Mouse (Mus musculus) heart, embryonic 11.5 days (tissue): Measurements from ENCODE around the gene Fntb. TPM values are rescaled to one million over a fixed set of nuclear protein-coding genes. Genes with fewer than 3 reads are reported as not detected.

Experiments
- ATAC-seq: fragments of 200-750 bp; cut with Nextera tagmentation; replicated peaks from 2 replicates; pipeline ENCODE4 v1.8.0; 2017; ENCODE audit warnings: moderate library complexity; ENCODE audit not compliant: insufficient number of reproducible peaks, low FRiP score, low TSS enrichment
- H3K27ac ChIP-seq: fragments of 300-500 bp; sonication (generic); 2 replicates; pipeline ENCODE4 v1.5.1; 2014; ENCODE audit warnings: mild to moderate bottlenecking, low read depth, low read length
- H3K27me3 ChIP-seq: fragments of 300-500 bp; sonication (generic); 2 replicates; pipeline ENCODE4 v1.6.1; 2014; ENCODE audit warnings: mild to moderate bottlenecking, low read length, mixed read lengths; ENCODE audit not compliant: control insufficient read depth, insufficient read depth
- H3K36me3 ChIP-seq: fragments of 300-500 bp; sonication (generic); 2 replicates; pipeline ENCODE4 v1.6.1; 2014; ENCODE audit warnings: mild to moderate bottlenecking, low read length, moderate library complexity, mixed read lengths; ENCODE audit not compliant: control insufficient read depth, insufficient read depth
- H3K4me1 ChIP-seq: fragments of 300-500 bp; sonication (generic); 2 replicates; pipeline ENCODE4 v1.6.1; 2014; ENCODE audit warnings: low read length; ENCODE audit not compliant: control insufficient read depth, insufficient read depth
- H3K4me2 ChIP-seq: fragments of 300-500 bp; sonication (generic); 2 replicates; pipeline ENCODE4 v1.6.1; 2014; ENCODE audit warnings: mild to moderate bottlenecking, moderate library complexity
- H3K4me3 ChIP-seq: fragments of 300-500 bp; sonication (generic); 2 replicates; pipeline ENCODE4 v1.5.1; 2014; ENCODE audit warnings: low read depth, low read length
- H3K9ac ChIP-seq: fragments of 300-500 bp; sonication (generic); 2 replicates; pipeline ENCODE4 v1.6.1; 2014; ENCODE audit warnings: mild to moderate bottlenecking, low read depth, low read length, moderate library complexity
- H3K9me3 ChIP-seq: fragments of 300-500 bp; sonication (generic); replicated peaks from 2 replicates; pipeline ENCODE4 v1.6.1; 2016; ENCODE audit warnings: low read length; ENCODE audit not compliant: control insufficient read depth
- WGBS: fragments of 180-500 bp; shearing (Covaris S2); extraction: QIAGEN DNeasy Blood & Tissue Kit; methylation state at CpG from one replicate; pipeline ENCODE4 v1.1.7; 2014; ENCODE audit not compliant: insufficient replicate concordance; 5-methylcytosine and 5-hydroxymethylcytosine counted together
- polyA plus RNA-seq: library from polyadenylated mRNA; unstranded; fragments of >200 nt; fragmentation: Nextera tagmentation; extraction: Ambion mirVana; gene quantifications from 2 replicates; pipeline ENCODE4 v1.2.1, GENCODE M21; 2014

Gene Fntb
- polyA plus RNA-seq, 1 experiment from 2014 or later: 30.7 TPM

DNA sequence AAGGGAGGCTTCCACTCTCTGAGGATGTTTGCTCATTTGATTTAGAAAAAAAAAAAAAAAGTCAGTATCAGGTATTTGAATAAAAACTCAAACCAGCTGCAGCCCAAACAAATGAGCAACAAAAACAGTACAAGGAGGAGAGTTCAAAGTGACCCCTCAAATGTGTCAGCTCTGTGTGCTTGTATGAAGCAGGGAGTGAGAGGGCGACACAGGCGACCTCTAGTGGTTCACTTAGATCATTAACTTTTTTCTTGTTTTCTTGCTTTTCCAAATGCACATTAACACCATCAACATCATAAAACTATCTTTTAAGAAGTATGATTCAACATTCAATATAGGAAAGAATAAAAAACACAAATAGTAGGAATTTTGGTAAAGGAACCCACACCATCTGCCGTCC is 67.3 kb downstream of the Fntb start:
- WGBS: 5% methylated on average over 3 of the region's 3 CpGs
- no peaks in the 10 kb centered on the region for H3K9me3 ChIP-seq
- no peaks in the 10 kb centered on the region for H3K36me3 ChIP-seq
- H3K4me1 ChIP-seq: no peaks in the 10 kb centered on the region
- no peak for ATAC-seq
- no peak overlapping the region for H3K4me3 ChIP-seq
- H3K27ac ChIP-seq: no peak overlapping the region
- no peak overlapping the region for H3K4me2 ChIP-seq
- no peaks in the 10 kb centered on the region for H3K27me3 ChIP-seq
- H3K9ac ChIP-seq: no peak overlapping the region

DNA sequence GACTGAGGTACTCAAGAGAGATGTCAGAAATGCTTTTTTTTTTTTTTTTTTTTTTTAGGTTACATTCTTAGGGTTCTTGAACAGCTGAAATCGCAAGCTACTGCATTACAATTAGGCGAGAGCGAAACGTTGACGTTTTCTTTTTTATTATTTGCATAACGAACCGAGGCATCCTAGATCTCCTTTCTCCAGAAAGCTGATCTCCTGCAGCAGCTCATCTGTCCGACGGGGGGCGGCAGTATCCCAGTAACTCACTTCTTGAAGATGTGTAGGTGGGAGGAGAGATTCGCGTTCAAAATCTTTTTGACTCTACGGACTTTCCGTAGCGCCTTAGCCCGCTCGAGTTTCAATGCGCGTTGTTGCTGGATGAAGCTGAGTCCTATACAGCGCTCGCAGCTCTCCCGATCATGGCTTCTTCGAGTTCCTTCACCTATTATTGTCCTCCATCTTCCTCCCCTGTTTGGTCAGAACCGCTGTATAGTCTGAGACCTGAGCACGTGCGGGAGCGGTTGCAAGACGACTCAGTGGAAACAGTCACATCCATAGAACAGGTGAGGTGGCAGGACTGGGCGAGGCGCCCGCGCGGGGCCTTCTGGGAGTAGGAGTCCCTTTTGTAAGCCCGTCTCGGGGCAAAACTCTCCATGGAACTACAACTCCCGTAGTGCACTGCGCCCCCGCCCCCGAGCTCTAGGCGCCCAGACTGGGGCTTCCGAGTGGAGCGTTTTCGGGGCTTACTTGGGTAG is 71.9 kb downstream of the Fntb start:
- Histone ChIP-seq H3K36me3 (no peaks in the 10 kb centered on the region), H3K4me1 (peaks cover 7% of the 10 kb centered on the region; the same call in 1 of the 2 replicates), H3K4me3 (peak overlapping the region; percentile 60), H3K27ac (no peak overlapping the region), H3K9ac (peak overlapping the region; percentile 82), H3K27me3 (no peaks in the 10 kb centered on the region), H3K9me3 (no peaks in the 10 kb centered on the region), H3K4me2 (peak overlapping the region; percentile 68)
- under 1% methylated on average over 43 of the region's 43 CpGs for WGBS
- peak; percentile 98 for ATAC-seq

DNA sequence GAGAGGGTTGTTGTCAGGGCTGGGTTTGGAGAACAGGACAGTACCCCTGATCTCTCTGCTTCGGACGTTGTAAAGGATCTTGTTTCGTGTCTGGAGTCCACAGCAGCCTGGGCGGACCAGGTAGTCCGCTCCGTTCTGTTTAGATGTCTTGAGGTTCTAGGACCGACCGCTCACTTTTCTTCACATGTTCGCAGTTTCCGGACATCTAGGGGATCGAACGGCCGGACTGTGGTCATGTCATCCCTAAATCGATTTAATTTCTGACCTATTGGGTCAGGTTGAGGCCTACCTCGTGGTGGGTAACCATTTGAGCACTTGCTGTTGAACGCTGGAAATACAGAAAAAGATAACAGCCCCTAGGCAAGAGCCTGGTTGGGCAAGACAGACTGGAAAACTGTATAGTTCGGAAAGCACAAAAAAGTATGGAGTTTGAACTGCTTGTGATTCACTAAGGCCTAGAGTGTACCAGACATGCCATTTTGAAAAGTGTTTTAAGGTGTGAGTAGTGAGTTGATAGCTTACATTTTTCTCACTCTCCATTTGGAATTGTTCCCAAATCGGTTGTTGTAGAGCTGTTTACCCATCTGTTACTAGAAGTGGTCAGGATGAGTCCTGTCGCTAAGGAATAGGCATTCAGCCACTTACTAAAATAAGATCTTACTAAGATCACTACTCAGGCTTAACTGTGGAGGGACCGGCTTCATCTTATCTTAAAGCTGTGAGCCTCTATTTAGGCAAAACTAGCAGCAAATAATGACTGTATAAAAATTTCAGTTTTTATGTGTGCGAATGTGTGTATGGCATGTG is 72.7 kb downstream of the Fntb start:
- Histone ChIP-seq H3K36me3 (no peaks in the 10 kb centered on the region), H3K9ac (peak overlapping the region; percentile 82), H3K9me3 (no peaks in the 10 kb centered on the region), H3K4me1 (peaks cover 7% of the 10 kb centered on the region; the same call in 1 of the 2 replicates), H3K27me3 (no peaks in the 10 kb centered on the region), H3K4me3 (peak overlapping the region; percentile 60), H3K27ac (no peak overlapping the region), H3K4me2 (peak overlapping the region; percentile 68)
- ATAC-seq: peak; percentile 32; the same call in 1 of the 2 replicates
- WGBS: 10% methylated on average over 21 of the region's 21 CpGs

DNA sequence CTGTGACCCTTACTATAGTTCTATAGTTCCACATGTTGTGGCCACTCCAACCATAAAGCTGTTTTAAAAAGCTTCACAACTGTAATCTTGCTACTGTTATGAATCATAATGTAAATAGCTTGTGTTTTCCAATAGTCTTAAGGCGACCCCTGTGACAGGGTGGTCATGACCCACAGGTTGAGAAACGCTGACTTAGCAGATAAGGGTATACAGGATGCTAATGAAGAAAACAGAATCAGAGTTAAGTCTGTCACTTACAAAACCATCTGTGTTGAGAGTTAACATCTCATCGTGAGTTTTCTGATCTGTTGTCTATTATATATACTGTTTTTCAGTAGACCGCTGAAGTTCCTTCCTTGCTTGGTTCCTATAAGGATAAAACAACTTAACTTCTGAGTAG is 73.9 kb downstream of the Fntb start:
- Histone ChIP-seq H3K27me3 (no peaks in the 10 kb centered on the region), H3K4me1 (peaks cover 7% of the 10 kb centered on the region; the same call in 1 of the 2 replicates), H3K27ac (no peak overlapping the region), H3K4me2 (no peak overlapping the region), H3K4me3 (no peak overlapping the region), H3K9ac (no peak overlapping the region), H3K36me3 (no peaks in the 10 kb centered on the region), H3K9me3 (no peaks in the 10 kb centered on the region)
- ATAC-seq: no peak
- WGBS: 90% methylated on average over 4 of the region's 4 CpGs

DNA sequence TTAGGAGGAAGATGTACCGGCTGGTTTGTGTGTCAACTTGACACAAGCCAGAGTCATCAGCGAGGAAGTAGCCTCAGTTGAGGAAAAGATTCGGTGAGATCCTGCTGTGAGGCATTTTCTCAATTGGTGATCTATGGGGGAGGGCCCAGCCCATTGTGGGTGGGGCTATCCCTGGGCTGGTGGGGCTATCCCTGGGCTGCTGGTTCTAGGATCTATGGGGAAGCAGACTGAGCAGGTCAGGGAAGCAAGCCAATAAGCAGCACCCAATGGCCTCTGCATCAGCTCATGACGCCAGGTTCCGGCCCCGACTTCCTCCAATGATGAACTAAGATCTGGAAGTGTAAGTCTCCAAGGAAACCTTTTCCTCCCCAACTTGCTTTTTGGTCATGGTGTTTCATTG is 74.7 kb downstream of the Fntb start:
- Histone ChIP-seq H3K9me3 (no peaks in the 10 kb centered on the region), H3K36me3 (no peaks in the 10 kb centered on the region), H3K4me3 (no peak overlapping the region), H3K4me1 (peaks cover 7% of the 10 kb centered on the region; the same call in 1 of the 2 replicates), H3K9ac (no peak overlapping the region), H3K27me3 (no peaks in the 10 kb centered on the region), H3K27ac (no peak overlapping the region), H3K4me2 (no peak overlapping the region)
- ATAC-seq: no peak
- WGBS: 53% methylated on average over 6 of the region's 6 CpGs

DNA sequence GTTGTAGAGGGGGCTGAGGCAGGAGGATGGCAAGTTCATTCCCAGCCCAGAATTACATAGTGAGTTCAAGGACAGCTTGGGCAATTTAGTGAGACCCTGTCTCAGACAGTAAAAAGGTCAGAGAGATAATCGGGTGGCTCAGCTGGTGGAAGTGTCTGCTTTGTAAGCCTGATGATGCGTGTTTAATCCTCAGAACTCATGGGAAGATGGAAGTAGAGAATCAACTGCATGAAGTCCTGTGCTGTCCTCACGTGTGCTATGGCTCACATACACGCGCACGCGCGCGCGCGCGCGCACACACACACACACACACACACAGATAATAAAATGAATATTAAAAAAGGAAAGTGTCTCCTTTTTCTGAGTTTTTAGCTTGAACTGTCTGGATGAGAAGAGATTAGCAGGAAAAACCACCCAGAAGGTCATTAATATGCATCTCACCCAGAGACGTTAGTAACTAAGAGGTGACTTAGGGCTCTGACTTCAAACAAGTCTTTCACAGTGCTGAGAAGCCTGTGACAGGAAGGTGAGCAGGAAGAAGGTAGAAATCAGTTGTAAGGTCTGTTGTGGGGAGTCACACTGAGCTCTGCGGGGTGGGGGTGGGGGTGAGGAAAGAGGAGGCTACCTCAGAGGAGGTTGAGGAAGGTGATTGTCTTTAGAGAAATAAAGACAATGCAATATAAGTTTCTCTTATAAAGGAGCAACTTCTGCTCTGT is 79.1 kb downstream of the Fntb start:
- H3K4me1 ChIP-seq: no peaks in the 10 kb centered on the region
- no peaks in the 10 kb centered on the region for H3K9me3 ChIP-seq
- no peak overlapping the region for H3K4me3 ChIP-seq
- H3K27me3 ChIP-seq: no peaks in the 10 kb centered on the region
- no peak overlapping the region for H3K27ac ChIP-seq
- no peaks in the 10 kb centered on the region for H3K36me3 ChIP-seq
- no peak overlapping the region for H3K4me2 ChIP-seq
- no peak for ATAC-seq
- WGBS: 80% methylated on average over 15 of the region's 15 CpGs
- no peak overlapping the region for H3K9ac ChIP-seq

DNA sequence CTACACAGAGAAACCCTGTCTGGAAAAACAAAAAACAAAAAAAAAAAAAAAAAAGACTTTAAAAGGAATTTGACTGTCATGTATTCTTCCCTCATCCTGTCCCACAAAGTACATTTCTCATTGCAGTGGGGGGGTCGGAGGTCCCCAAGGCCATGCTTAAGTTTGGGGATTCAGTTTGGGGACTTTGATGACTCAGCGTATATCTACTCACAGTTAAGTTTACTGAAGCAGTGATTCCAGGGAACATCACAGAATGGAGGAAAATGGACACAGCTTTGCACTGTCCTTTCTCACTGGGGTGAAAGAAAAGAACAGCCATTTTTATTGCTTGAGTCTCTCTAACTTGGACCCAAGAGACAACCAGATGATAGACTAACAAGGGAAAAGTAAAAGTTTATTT is 87.0 kb downstream of the Fntb start:
- Histone ChIP-seq H3K4me1 (no peaks in the 10 kb centered on the region), H3K9me3 (no peaks in the 10 kb centered on the region), H3K9ac (no peak overlapping the region), H3K4me2 (no peak overlapping the region), H3K27me3 (no peaks in the 10 kb centered on the region), H3K36me3 (no peaks in the 10 kb centered on the region), H3K4me3 (no peak overlapping the region), H3K27ac (no peak overlapping the region)
- ATAC-seq: no peak
- WGBS: 91% methylated on average over 2 of the region's 2 CpGs

DNA sequence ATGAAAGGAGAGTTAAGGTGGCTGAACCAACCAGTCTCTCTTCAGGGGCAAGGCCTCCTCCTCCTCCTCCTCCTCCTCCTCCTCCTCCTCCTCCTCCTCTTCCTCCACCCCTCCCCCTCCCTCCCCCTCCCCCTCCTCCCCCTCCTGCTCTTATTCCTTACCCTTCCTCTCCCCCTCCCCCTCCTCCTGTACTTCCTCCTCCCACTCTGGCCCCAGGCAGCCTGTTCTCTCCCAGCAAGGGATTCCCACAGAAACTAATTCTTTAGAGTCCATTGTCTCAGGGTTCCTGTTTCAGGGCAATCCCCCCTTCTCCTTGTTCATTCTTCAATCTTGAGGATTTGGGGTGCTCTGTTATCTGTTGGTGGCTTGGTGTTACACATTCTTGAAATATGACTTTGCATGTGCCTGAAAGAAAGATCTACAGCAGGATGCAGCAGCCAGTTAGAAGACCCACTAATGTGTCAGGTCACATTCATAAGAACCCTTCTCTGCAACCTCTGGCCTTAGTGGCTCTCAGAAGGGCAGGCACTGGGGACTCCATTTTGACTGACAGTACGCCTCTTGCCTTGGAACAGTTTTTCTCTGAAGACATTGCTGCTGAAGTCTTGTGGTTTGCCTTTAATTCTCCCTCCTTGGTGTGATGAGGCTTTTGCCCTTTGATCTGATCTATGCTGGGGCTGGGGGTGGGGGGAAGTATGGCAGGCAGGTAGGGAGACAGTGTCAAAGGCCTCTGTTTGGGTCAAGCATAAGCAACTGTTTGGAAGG is 88.2 kb downstream of the Fntb start:
- no peak overlapping the region for H3K9ac ChIP-seq
- H3K4me3 ChIP-seq: no peak overlapping the region
- H3K4me1 ChIP-seq: no peaks in the 10 kb centered on the region
- H3K27ac ChIP-seq: no peak overlapping the region
- H3K27me3 ChIP-seq: no peaks in the 10 kb centered on the region
- 90% methylated on average over 1 of the region's 1 CpGs for WGBS
- ATAC-seq: no peak
- no peak overlapping the region for H3K4me2 ChIP-seq
- H3K9me3 ChIP-seq: no peaks in the 10 kb centered on the region
- no peaks in the 10 kb centered on the region for H3K36me3 ChIP-seq
